Mouse (Mus musculus) myocyte (in vitro differentiated cells): ENCODE measurements at regions not wholly inside any gene's neighbourhood (a gene's known extent, or its start where the extent isn't known, plus 50 kb on each side); places are given as distances from the start of the nearest gene placed in this dataset.

Experiments
- H3K27me3 ChIP-seq: one replicate; pipeline ENCODE4 v1.6.1; 2011; ENCODE audit not compliant: control insufficient read depth, insufficient read depth, insufficient read length
- H3K36me3 ChIP-seq: one replicate; pipeline ENCODE4 v1.6.1; 2011; ENCODE audit not compliant: control insufficient read depth, insufficient read depth
- H3K4me2 ChIP-seq: one replicate; pipeline ENCODE4 v1.6.1; 2011; ENCODE audit warnings: low read depth, control low read depth
- H3K4me3 ChIP-seq: one replicate; pipeline ENCODE4 v1.5.1; 2011; ENCODE audit warnings: mild to moderate bottlenecking, control low read depth, moderate library complexity
- H3K79me2 ChIP-seq: one replicate; pipeline ENCODE4 v1.6.1; 2011; ENCODE audit not compliant: control insufficient read depth, insufficient read depth
- H3ac ChIP-seq: one replicate; pipeline ENCODE4 v1.6.1; 2011; ENCODE audit not compliant: control insufficient read depth, insufficient read length
- CEBPB ChIP-seq: IDR thresholded peaks from 2 replicates; pipeline ENCODE4 v1.6.1; 2011; ENCODE audit warnings: mild to moderate bottlenecking, moderate library complexity; ENCODE audit not compliant: poor library complexity, insufficient read depth, severe bottlenecking
- E2F4 ChIP-seq: IDR thresholded peaks from one replicate; pipeline ENCODE4 v1.6.1; 2011; ENCODE audit warnings: mild to moderate bottlenecking, control low read depth, moderate library complexity; ENCODE audit not compliant: insufficient read depth
- MAX ChIP-seq: IDR thresholded peaks from one replicate; pipeline ENCODE4 v1.6.1; 2011; ENCODE audit warnings: low read depth, mild to moderate bottlenecking, control low read depth
- MYOD1 ChIP-seq, 3 experiments: IDR thresholded peaks; one replicate each; pipeline ENCODE4 v1.6.1; 2011; ENCODE audit warnings: control low read depth in 2 of 3, low read depth in 2 of 3, mild to moderate bottlenecking in 2 of 3, moderate library complexity in 1 of 3; ENCODE audit not compliant: insufficient read length in 2 of 3, control insufficient read depth in 1 of 3
- MYOG ChIP-seq, 3 experiments: IDR thresholded peaks; one replicate each; pipeline ENCODE4 v1.6.1; 2011; ENCODE audit warnings: control low read depth in 2 of 3, low read depth in 2 of 3, mild to moderate bottlenecking in 2 of 3; ENCODE audit not compliant: insufficient read length in 2 of 3, control insufficient read depth in 1 of 3, insufficient read depth in 1 of 3
- POLR2A ChIP-seq: IDR thresholded peaks from one replicate; pipeline ENCODE4 v1.6.1; 2011; ENCODE audit warnings: low read depth, mild to moderate bottlenecking, control low read depth, moderate library complexity; ENCODE audit not compliant: insufficient read length
- POLR2AphosphoS2 ChIP-seq: IDR thresholded peaks from one replicate; pipeline ENCODE4 v1.6.1; 2011; ENCODE audit warnings: low read depth, control low read depth; ENCODE audit not compliant: insufficient read length
- REST ChIP-seq: IDR thresholded peaks from one replicate; pipeline ENCODE4 v1.6.1; 2011; ENCODE audit warnings: mild to moderate bottlenecking, control low read depth, moderate library complexity; ENCODE audit not compliant: insufficient read depth, insufficient read length
- SRF ChIP-seq: IDR thresholded peaks from one replicate; pipeline ENCODE4 v1.6.1; 2011; ENCODE audit warnings: low read depth; ENCODE audit not compliant: control insufficient read depth, insufficient read length
- TCF12 ChIP-seq: IDR thresholded peaks from one replicate; pipeline ENCODE4 v1.6.1; 2011; ENCODE audit warnings: mild to moderate bottlenecking, control low read depth; ENCODE audit not compliant: poor library complexity, insufficient read depth, severe bottlenecking
- TCF3 ChIP-seq: IDR thresholded peaks from one replicate; pipeline ENCODE4 v1.6.1; 2011; ENCODE audit warnings: low read depth, control low read depth; ENCODE audit not compliant: insufficient read length
- USF1 ChIP-seq: IDR thresholded peaks from one replicate; pipeline ENCODE4 v1.6.1; 2011; ENCODE audit warnings: low read depth, mild to moderate bottlenecking, control low read depth, moderate library complexity

- Histone ChIP-seq H3K27me3 (no peaks in the 10 kb centered on the region), H3K4me2 (no peak overlapping the region)
- no peak for TF ChIP-seq POLR2A
- TF ChIP-seq SRF: no peak
- no peak for TF ChIP-seq E2F4
- no peak for TF ChIP-seq MAX
- TF ChIP-seq MYOD1 (IDR thresholded peaks at IDR 0.05; ENCODE audit: control insufficient read depth in 1 of 3, insufficient read length in 2 of 3, low read depth in 2 of 3): no peak
- TF ChIP-seq TCF12: no peak
Measured at GRCm38 (mm10) chr10:99460847-99461445, 197.9 kb downstream of the Dusp6 start.

DNA sequence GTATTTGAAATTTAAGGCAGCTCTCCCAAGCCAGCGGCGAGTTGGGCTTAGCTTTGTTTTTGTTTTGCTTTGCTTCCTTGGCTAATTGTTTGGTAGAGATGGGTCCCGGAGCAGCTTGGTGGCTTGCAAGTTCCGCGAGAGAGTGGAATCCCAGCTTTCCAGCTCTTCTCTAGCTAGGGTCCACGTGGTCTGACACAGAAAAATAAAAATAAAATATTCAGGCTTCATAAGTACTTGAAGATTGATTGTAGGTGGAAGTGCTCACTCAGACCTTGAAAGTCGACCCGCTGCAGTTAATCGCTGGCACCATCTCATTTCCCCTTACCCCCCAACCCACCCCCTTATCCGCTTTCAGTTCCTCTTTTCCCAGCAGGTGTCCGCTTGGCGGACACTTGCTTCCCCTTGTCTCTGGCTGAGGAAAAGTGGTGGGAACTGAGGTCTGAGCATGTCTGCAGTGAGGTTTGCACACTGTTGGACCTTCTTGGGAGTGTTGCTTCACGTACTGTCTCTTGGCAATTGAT, 198.5 kb downstream of the Dusp6 start:
- H3K27me3 ChIP-seq: no peaks in the 10 kb centered on the region
- H3K4me3 ChIP-seq: no peak overlapping the region
- no peaks in the 10 kb centered on the region for H3K79me2 ChIP-seq
- TF ChIP-seq POLR2AphosphoS2 (no peak), CEBPB (no peak), REST (no peak), USF1 (no peak), MYOG (IDR thresholded peaks at IDR 0.05; ENCODE audit: control insufficient read depth in 1 of 3, insufficient read depth in 1 of 3, insufficient read length in 2 of 3, low read depth in 2 of 3) (no peak), TCF12 (no peak), MAX (no peak), TCF3 (no peak), SRF (no peak), E2F4 (no peak), POLR2A (no peak), MYOD1 (IDR thresholded peaks at IDR 0.05; ENCODE audit: control insufficient read depth in 1 of 3, insufficient read length in 2 of 3, low read depth in 2 of 3) (no peak)
- H3K4me2 ChIP-seq: no peak overlapping the region
- H3K36me3 ChIP-seq: no peaks in the 10 kb centered on the region
- H3ac ChIP-seq: no peak overlapping the region

More at GRCm38 (mm10) chr10:99460847-99461445, 197.9 kb downstream of the Dusp6 start:
- H3ac ChIP-seq: no peak overlapping the region
- H3K36me3 ChIP-seq: no peaks in the 10 kb centered on the region
- no peaks in the 10 kb centered on the region for H3K79me2 ChIP-seq
- no peak overlapping the region for H3K4me3 ChIP-seq

GRCm38 (mm10) chr10:99466695-99467094, 203.7 kb downstream of the Dusp6 start:
- Histone ChIP-seq H3K4me3 (no peak overlapping the region), H3ac (no peak overlapping the region), H3K79me2 (no peaks in the 10 kb centered on the region), H3K36me3 (no peaks in the 10 kb centered on the region), H3K4me2 (no peak overlapping the region), H3K27me3 (no peaks in the 10 kb centered on the region)
- no peak for TF ChIP-seq MAX
- TF ChIP-seq USF1: no peak
- no peak for TF ChIP-seq POLR2AphosphoS2

DNA sequence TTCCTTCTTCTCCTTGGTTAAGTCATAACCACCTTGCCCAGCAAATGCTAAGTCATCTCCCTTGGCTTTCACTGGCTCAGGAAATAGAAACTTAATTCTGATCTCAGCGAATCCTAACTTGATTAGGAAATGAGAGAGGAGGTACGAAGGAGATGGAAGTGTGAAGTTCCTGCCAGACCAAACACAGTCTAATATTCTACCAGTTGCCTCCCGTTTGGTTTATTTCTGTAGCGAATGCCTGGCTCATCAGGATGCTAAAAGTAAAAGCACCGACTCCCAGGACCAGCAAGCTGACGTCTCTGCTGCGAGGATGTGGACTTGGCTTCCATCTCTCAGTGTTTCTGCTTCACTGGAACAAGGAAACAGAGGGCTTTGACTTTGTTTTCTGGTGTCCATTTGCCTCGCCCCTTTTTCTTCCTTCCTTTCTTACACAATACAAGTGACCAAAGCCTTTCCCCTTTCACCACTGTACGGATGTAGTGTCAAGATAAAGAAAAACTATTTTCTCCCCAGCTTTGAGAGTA, 204.3 kb downstream of the Dusp6 start:
- Histone ChIP-seq H3K27me3 (no peaks in the 10 kb centered on the region), H3ac (no peak overlapping the region), H3K79me2 (no peaks in the 10 kb centered on the region), H3K4me2 (no peak overlapping the region), H3K4me3 (no peak overlapping the region), H3K36me3 (no peaks in the 10 kb centered on the region)
- TF ChIP-seq TCF12: no peak
- no peak for TF ChIP-seq MYOD1 (IDR thresholded peaks at IDR 0.05; ENCODE audit: control insufficient read depth in 1 of 3, insufficient read length in 2 of 3, low read depth in 2 of 3)

- H3ac ChIP-seq: no peak overlapping the region
- H3K36me3 ChIP-seq: no peaks in the 10 kb centered on the region
- no peak for TF ChIP-seq SRF
- H3K4me2 ChIP-seq: no peak overlapping the region
- no peak overlapping the region for H3K4me3 ChIP-seq
- no peaks in the 10 kb centered on the region for H3K79me2 ChIP-seq
- no peaks in the 10 kb centered on the region for H3K27me3 ChIP-seq
Measured at GRCm38 (mm10) chr10:99468971-99469370, 205.9 kb downstream of the Dusp6 start.
